Mouse (Mus musculus) lung, embryonic 14.5 days (tissue): Measurements from ENCODE around the gene Prkcb. TPM values are rescaled to one million over a fixed set of nuclear protein-coding genes. Genes with fewer than 3 reads are reported as not detected.

Experiments used
- ATAC-seq: fragments of 200-750 bp; cut with Nextera tagmentation; 2 replicates; pipeline ENCODE4 v1.8.0; 2017; ENCODE audit warnings: mild to moderate bottlenecking, moderate TSS enrichment, moderate library complexity; ENCODE audit not compliant: insufficient read depth
- DNase-seq: peaks from one replicate; pipeline ENCODE4 v3.0.0-alpha.2; 2015
- H3K27ac ChIP-seq: fragments of 300-500 bp; sonication (generic); 2 replicates; pipeline ENCODE4 v1.5.1; 2014; ENCODE audit warnings: low read depth, mild to moderate bottlenecking, moderate library complexity
- H3K27me3 ChIP-seq: fragments of 300-500 bp; sonication (generic); 2 replicates; pipeline ENCODE4 v1.6.1; 2014; ENCODE audit warnings: low read length, control low read depth; ENCODE audit not compliant: insufficient read depth
- H3K36me3 ChIP-seq: fragments of 300-500 bp; sonication (generic); 2 replicates; pipeline ENCODE4 v1.6.1; 2014; ENCODE audit warnings: control low read depth; ENCODE audit not compliant: insufficient read depth
- H3K4me1 ChIP-seq: fragments of 300-500 bp; sonication (generic); 2 replicates; pipeline ENCODE4 v1.6.1; 2014; ENCODE audit warnings: antibody characterized with exemption, control low read depth; ENCODE audit not compliant: insufficient read depth
- H3K4me2 ChIP-seq: fragments of 300-500 bp; sonication (generic); 2 replicates; pipeline ENCODE4 v1.6.1; 2014; ENCODE audit warnings: mild to moderate bottlenecking
- H3K4me3 ChIP-seq: fragments of 300-500 bp; sonication (generic); 2 replicates; pipeline ENCODE4 v1.5.1; 2014; ENCODE audit warnings: low read depth, low read length
- H3K9ac ChIP-seq: fragments of 300-500 bp; sonication (generic); 2 replicates; pipeline ENCODE4 v1.6.1; 2014
- H3K9me3 ChIP-seq: fragments of 300-500 bp; sonication (generic); 2 replicates; pipeline ENCODE4 v1.6.1; 2016; ENCODE audit warnings: low read depth, low read length, control low read depth
- CTCF ChIP-seq: IDR thresholded peaks from 2 replicates; pipeline ENCODE4 v1.5.1; 2016; ENCODE audit warnings: antibody characterized with exemption, low read depth
- WGBS: fragments of 180-500 bp; shearing (Covaris S2); extraction: QIAGEN DNeasy Blood & Tissue Kit; methylation state at CpG from one replicate; pipeline ENCODE4 v1.1.7; 2014; 5-methylcytosine and 5-hydroxymethylcytosine counted together
- polyA plus RNA-seq: library from polyadenylated mRNA; unstranded; fragments of >200 nt; fragmentation: Nextera tagmentation; extraction: Ambion mirVana; gene quantifications from 2 replicates; pipeline ENCODE4 v1.2.1, GENCODE M21; 2014

Prkcb gene
- polyA plus RNA-seq, 1 experiment from 2014 or later, result 9.7 TPM

- peak; percentile 45; the same call in 1 of the 2 replicates for TF ChIP-seq CTCF
- Histone ChIP-seq H3K36me3 (no peaks in the 10 kb centered on the region), H3K9me3 (no peaks in the 10 kb centered on the region), H3K9ac (no peak overlapping the region), H3K27ac (peak overlapping the region; percentile 68; the same call in 1 of the 2 replicates), H3K4me3 (no peak overlapping the region), H3K27me3 (no peaks in the 10 kb centered on the region), H3K4me2 (no peak overlapping the region), H3K4me1 (peaks cover 4% of the 10 kb centered on the region; the same call in 1 of the 2 replicates)
- WGBS, result 48% methylated on average over 5 of the region's 5 CpGs
- ATAC-seq, result peak; percentile 67; the same call in 1 of the 2 replicates
- DNase-seq, result no peak
Observed at GRCm38 (mm10) chr7:122632946-122633345, 344.4 kb downstream of the Prkcb start.

GRCm38 (mm10) chr7:122633463-122633862 lies 344.9 kb downstream of the Prkcb start:
- Histone ChIP-seq H3K4me3 (no peak overlapping the region), H3K4me2 (no peak overlapping the region), H3K36me3 (no peaks in the 10 kb centered on the region), H3K27me3 (no peaks in the 10 kb centered on the region), H3K27ac (peak overlapping the region; percentile 3; the same call in 1 of the 2 replicates), H3K4me1 (peaks cover 4% of the 10 kb centered on the region; the same call in 1 of the 2 replicates), H3K9ac (no peak overlapping the region), H3K9me3 (no peaks in the 10 kb centered on the region)
- no peak for TF ChIP-seq CTCF
- WGBS, result 44% methylated on average over 5 of the region's 5 CpGs
- ATAC-seq (peak; percentile 89), DNase-seq (peak; percentile 81)

GRCm38 (mm10) chr7:122643676-122644075 lies 355.1 kb downstream of the Prkcb start:
- no peak for TF ChIP-seq CTCF
- Histone ChIP-seq H3K4me2 (no peak overlapping the region), H3K9ac (no peak overlapping the region), H3K4me1 (no peaks in the 10 kb centered on the region), H3K9me3 (no peaks in the 10 kb centered on the region), H3K27ac (no peak overlapping the region), H3K4me3 (no peak overlapping the region), H3K27me3 (no peaks in the 10 kb centered on the region), H3K36me3 (no peaks in the 10 kb centered on the region)
- ATAC-seq (no peak), DNase-seq (no peak)
- WGBS, result 81% methylated on average over 8 of the region's 8 CpGs

- Histone ChIP-seq H3K27ac (no peak overlapping the region), H3K9ac (no peak overlapping the region), H3K9me3 (no peaks in the 10 kb centered on the region), H3K36me3 (no peaks in the 10 kb centered on the region), H3K4me2 (no peak overlapping the region), H3K27me3 (no peaks in the 10 kb centered on the region), H3K4me3 (no peak overlapping the region), H3K4me1 (no peaks in the 10 kb centered on the region)
- TF ChIP-seq CTCF, result no peak
- DNase-seq (no peak), ATAC-seq (no peak)
- WGBS, result 73% methylated on average over 10 of the region's 10 CpGs
Observed at GRCm38 (mm10) chr7:122649306-122649705, 360.8 kb downstream of the Prkcb start.

GRCm38 (mm10) chr7:122652523-122652922 lies 364.0 kb downstream of the Prkcb start:
- H3K9me3 ChIP-seq, result no peaks in the 10 kb centered on the region
- H3K27me3 ChIP-seq, result no peaks in the 10 kb centered on the region
- H3K4me2 ChIP-seq, result no peak overlapping the region
- H3K36me3 ChIP-seq, result no peaks in the 10 kb centered on the region
- H3K4me3 ChIP-seq, result no peak overlapping the region
- WGBS, result 52% methylated on average over 3 of the region's 3 CpGs
- no peak overlapping the region for H3K27ac ChIP-seq
- no peak overlapping the region for H3K9ac ChIP-seq
- H3K4me1 ChIP-seq, result no peaks in the 10 kb centered on the region
- peak; percentile 71; the same call in 1 of the 2 replicates for ATAC-seq
- TF ChIP-seq CTCF, result no peak
- peak; percentile 76 for DNase-seq

- no peak for DNase-seq
- no peak for ATAC-seq
- no peak for TF ChIP-seq CTCF
- Histone ChIP-seq H3K4me3 (no peak overlapping the region), H3K27me3 (no peaks in the 10 kb centered on the region), H3K4me2 (no peak overlapping the region), H3K27ac (no peak overlapping the region), H3K4me1 (no peaks in the 10 kb centered on the region), H3K9ac (no peak overlapping the region), H3K36me3 (no peaks in the 10 kb centered on the region), H3K9me3 (no peaks in the 10 kb centered on the region)
- 87% methylated on average over 3 of the region's 3 CpGs for WGBS
Observed at GRCm38 (mm10) chr7:122656671-122657070, 368.1 kb downstream of the Prkcb start.

- no peaks in the 10 kb centered on the region for H3K9me3 ChIP-seq
- no peak overlapping the region for H3K27ac ChIP-seq
- no peak overlapping the region for H3K4me3 ChIP-seq
- ATAC-seq (no peak), DNase-seq (no peak)
- no peak for TF ChIP-seq CTCF
- no peaks in the 10 kb centered on the region for H3K4me1 ChIP-seq
- no peak overlapping the region for H3K4me2 ChIP-seq
- H3K27me3 ChIP-seq, result no peaks in the 10 kb centered on the region
- no peak overlapping the region for H3K9ac ChIP-seq
- no peaks in the 10 kb centered on the region for H3K36me3 ChIP-seq
- 91% methylated on average over 5 of the region's 5 CpGs for WGBS
Observed at GRCm38 (mm10) chr7:122657423-122658126, 369.0 kb downstream of the Prkcb start.
